Mouse (Mus musculus): ENCODE results near the gene Nedd8. TPM values are rescaled to one million over a fixed set of nuclear protein-coding genes. Genes with fewer than 3 reads are reported as not detected.

Nedd8 gene
- polyA plus RNA-seq, 1 experiment from 2014 or later, result 636 TPM

DNA sequence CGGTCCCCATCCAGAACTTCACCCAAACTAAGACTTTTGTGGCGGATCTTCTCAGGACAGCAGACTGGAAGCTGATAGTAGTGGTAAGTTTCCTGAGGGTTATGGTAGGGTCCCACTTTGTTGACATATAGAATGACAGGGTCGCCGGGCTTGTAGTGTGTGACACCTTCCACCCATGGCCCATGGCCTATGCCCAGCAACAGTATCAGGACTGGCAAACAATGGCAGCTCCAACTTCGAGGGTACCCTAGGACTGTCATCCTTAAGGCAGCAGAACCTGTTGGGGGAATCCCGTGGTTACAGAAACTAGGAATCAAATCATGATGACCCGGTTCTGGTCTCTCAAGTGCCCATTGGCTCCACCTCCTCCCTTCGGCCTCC lies 29.3 kb downstream of the Nedd8 start:
- Histone ChIP-seq H3K4me2 (ENCODE audit: low read depth, low read length) (peak overlapping the region; percentile 50), H3K9ac (replicated peaks; ENCODE audit: low read length) (peak overlapping the region; percentile 96), H3K27me3 (ENCODE audit: control insufficient read depth, insufficient read depth, low read length) (no peaks in the 10 kb centered on the region), H3K4me1 (ENCODE audit: control insufficient read depth, insufficient read depth, low read length) (no peaks in the 10 kb centered on the region), H3K4me3 (ENCODE audit: low read depth, low read length) (peak overlapping the region; percentile 93), H3K36me3 (replicated peaks; ENCODE audit: control insufficient read depth, insufficient read depth, low read depth, low read length) (peaks cover 2% of the 10 kb centered on the region; the same call in 1 of the 2 replicates), H3K9me3 (replicated peaks; ENCODE audit: control insufficient read depth, low read length) (no peaks in the 10 kb centered on the region), H3K27ac (replicated peaks; ENCODE audit: low read depth, low read length) (peak overlapping the region; percentile 95; the same call in 1 of the 2 replicates)
- 22% methylated on average over 8 of the region's 8 CpGs for WGBS
- ATAC-seq (replicated peaks; ENCODE audit: insufficient number of reproducible peaks, low FRiP score, low TSS enrichment, low read depth) (peak; percentile 25; the same call in 1 of the 2 replicates), DNase-seq (ENCODE audit: low spot score) (no peak)

DNA sequence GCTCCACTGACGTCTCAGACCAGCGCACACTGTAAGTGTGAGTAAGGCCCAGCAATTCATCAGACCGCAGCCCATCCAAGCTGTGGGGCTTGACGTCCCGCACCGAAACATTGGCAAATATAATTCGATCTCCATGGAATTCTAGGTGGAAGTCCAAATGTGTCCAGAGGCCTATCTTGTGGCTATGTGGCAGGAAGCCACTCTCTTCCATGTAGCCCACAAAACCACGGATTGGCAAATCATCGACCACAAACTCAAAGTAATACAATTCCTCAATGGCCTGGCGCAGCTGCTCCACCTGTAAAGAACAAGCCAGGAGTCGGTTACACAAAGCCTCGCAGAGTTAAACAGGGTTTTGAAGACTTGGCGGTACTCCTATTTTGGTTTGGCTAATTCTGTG lies 30.6 kb downstream of the Nedd8 start:
- peaks cover 6% of the 10 kb centered on the region for H3K36me3 ChIP-seq (replicated peaks; ENCODE audit: control insufficient read depth, insufficient read depth, low read depth, low read length)
- 96% methylated on average over 13 of the region's 13 CpGs for WGBS
- no peak overlapping the region for H3K4me2 ChIP-seq (ENCODE audit: low read depth, low read length)
- no peaks in the 10 kb centered on the region for H3K27me3 ChIP-seq (ENCODE audit: control insufficient read depth, insufficient read depth, low read length)
- no peak for DNase-seq (ENCODE audit: low spot score)
- no peaks in the 10 kb centered on the region for H3K4me1 ChIP-seq (ENCODE audit: control insufficient read depth, insufficient read depth, low read length)
- H3K9me3 ChIP-seq (replicated peaks; ENCODE audit: control insufficient read depth, low read length), result no peaks in the 10 kb centered on the region
- ATAC-seq (replicated peaks; ENCODE audit: insufficient number of reproducible peaks, low FRiP score, low TSS enrichment, low read depth), result no peak
- H3K9ac ChIP-seq (replicated peaks; ENCODE audit: low read length), result no peak overlapping the region
- no peak overlapping the region for H3K4me3 ChIP-seq (ENCODE audit: low read depth, low read length)
- H3K27ac ChIP-seq (replicated peaks; ENCODE audit: low read depth, low read length), result no peak overlapping the region

DNA sequence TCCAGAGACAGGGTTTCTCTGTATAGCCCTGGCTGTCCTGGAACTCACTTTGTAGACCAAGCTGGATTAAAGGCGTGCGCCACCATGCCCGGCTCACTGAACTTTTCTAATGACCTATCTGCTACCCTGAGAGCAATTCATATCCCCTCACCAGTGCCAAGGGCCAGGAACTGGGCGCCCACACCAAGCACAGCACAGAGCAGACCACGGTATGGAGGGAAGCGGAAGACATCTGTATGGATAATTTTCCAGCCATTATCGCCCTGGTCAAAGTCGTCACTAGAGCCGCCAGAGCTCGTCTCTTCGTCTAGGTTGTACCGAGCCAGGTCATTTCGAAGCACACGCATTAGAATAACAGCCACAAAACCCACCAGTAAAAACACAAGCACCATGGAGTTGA lies 31.1 kb downstream of the Nedd8 start:
- H3K27me3 ChIP-seq (ENCODE audit: control insufficient read depth, insufficient read depth, low read length), result no peaks in the 10 kb centered on the region
- H3K27ac ChIP-seq (replicated peaks; ENCODE audit: low read depth, low read length), result no peak overlapping the region
- no peak overlapping the region for H3K9ac ChIP-seq (replicated peaks; ENCODE audit: low read length)
- H3K36me3 ChIP-seq (replicated peaks; ENCODE audit: control insufficient read depth, insufficient read depth, low read depth, low read length), result peaks cover 6% of the 10 kb centered on the region
- H3K9me3 ChIP-seq (replicated peaks; ENCODE audit: control insufficient read depth, low read length), result no peaks in the 10 kb centered on the region
- no peak overlapping the region for H3K4me3 ChIP-seq (ENCODE audit: low read depth, low read length)
- WGBS, result 95% methylated on average over 14 of the region's 14 CpGs
- ATAC-seq (replicated peaks; ENCODE audit: insufficient number of reproducible peaks, low FRiP score, low TSS enrichment, low read depth), result no peak
- no peak for DNase-seq (ENCODE audit: low spot score)
- H3K4me2 ChIP-seq (ENCODE audit: low read depth, low read length), result no peak overlapping the region
- no peaks in the 10 kb centered on the region for H3K4me1 ChIP-seq (ENCODE audit: control insufficient read depth, insufficient read depth, low read length)

DNA sequence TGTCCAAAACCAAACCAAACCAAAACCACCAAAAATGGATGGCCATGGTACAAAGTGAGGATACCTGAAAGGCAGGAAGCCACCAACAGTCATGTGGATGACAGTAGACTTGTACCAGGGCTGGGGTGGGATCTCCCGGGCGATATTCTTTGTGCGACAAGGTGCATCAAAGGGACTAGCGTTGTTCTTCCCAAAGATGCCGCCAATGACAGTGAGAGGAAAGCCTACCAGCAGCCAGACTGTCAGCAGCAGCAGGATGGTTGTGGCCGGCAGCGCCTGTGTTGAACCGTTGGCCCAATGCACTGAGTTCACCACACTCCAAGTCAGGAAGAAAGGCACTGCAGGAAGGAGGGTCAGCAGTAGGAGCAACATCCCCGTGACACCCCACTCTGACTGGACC lies 34.1 kb downstream of the Nedd8 start, which contains the start of gene Gm49378:
TSS of gene Gm49378 (minus strand) at position 101 of the 400 bp plus-strand sequence.
- Histone ChIP-seq H3K4me1 (ENCODE audit: control insufficient read depth, insufficient read depth, low read length) (no peaks in the 10 kb centered on the region), H3K9ac (replicated peaks; ENCODE audit: low read length) (no peak within 1 kb of the TSS), H3K27me3 (ENCODE audit: control insufficient read depth, insufficient read depth, low read length) (no peaks in the 10 kb centered on the region), H3K36me3 (replicated peaks; ENCODE audit: control insufficient read depth, insufficient read depth, low read depth, low read length) (peaks cover 10% of the 10 kb centered on the region), H3K9me3 (replicated peaks; ENCODE audit: control insufficient read depth, low read length) (no peaks in the 10 kb centered on the region), H3K27ac (replicated peaks; ENCODE audit: low read depth, low read length) (no peak within 1 kb of the TSS), H3K4me3 (ENCODE audit: low read depth, low read length) (no peak within 1 kb of the TSS), H3K4me2 (ENCODE audit: low read depth, low read length) (no peak within 1 kb of the TSS)
- DNase-seq (ENCODE audit: low spot score), result no peak
- ATAC-seq (replicated peaks; ENCODE audit: insufficient number of reproducible peaks, low FRiP score, low TSS enrichment, low read depth), result no peak
- 93% methylated on average over 9 of the region's 9 CpGs for WGBS

DNA sequence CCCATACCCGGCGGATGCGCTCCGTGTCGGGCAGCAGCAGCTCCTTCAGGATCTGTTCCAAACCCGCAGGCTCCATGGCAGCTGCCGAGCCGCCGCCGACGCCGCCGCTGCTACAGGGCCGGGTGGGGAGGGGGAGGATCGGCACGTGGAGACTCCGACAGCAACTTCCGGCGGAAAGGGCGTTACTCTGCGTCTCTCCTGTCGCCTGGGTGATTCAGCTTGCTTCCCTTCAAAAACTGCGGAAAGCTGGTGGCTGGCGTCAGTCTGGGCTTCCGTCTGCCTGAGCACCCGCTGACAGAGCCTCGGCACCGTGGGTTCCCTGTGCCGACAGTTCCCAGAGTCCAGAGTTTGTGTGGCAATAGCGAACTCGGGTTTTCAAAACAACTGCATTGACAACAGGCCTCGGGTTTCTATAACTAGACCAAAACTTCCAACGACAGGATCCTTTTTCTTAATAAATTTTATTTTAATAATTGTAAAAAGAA lies 36.4 kb downstream of the Nedd8 start, which contains the start of gene Ipo4:
TSS of gene Ipo4 (minus strand) at position 435 of the 485 bp plus-strand sequence.
- ATAC-seq (replicated peaks; ENCODE audit: insufficient number of reproducible peaks, low FRiP score, low TSS enrichment, low read depth), result peak; percentile 86
- peak within 1 kb of the TSS; percentile 52; the same call in 1 of the 2 replicates for H3K27ac ChIP-seq (replicated peaks; ENCODE audit: low read depth, low read length)

DNA sequence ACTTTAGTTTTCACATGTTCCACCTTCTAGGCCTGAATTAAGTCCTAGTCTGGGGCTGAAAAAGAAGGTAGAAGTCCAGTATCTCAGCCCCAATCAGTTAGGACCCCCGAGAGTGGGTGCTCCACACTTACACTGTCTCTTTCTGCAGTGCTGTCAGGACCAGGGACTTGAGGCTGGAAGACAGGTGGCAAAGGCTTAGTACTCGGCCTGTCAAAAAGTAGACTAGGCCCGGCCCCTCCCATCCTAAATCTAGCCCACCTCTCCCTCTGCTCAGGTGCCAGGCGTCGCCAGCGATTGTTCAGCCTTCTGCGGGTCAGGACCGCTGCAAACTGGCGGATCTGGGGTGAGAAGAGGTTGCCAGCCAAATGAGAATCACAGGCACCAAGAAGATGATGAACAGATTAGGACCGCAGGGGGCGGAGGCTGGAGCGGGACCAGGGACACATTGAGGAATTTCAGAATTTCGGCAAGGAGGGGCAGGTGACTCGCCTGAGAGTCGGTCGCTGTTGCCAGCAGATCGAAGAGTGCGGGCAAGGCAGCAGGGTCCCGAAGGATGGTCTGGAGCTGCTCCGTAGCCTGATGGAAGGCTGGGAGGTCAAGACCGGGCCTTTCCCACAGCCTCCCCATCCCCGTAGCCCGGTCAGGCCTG lies 36.9 kb downstream of the Nedd8 start:
- Histone ChIP-seq H3K9ac (replicated peaks; ENCODE audit: low read length) (peak overlapping the region; percentile 78), H3K4me3 (ENCODE audit: low read depth, low read length) (peak overlapping the region; percentile 70), H3K36me3 (replicated peaks; ENCODE audit: control insufficient read depth, insufficient read depth, low read depth, low read length) (peaks cover 18% of the 10 kb centered on the region), H3K9me3 (replicated peaks; ENCODE audit: control insufficient read depth, low read length) (no peaks in the 10 kb centered on the region), H3K27ac (replicated peaks; ENCODE audit: low read depth, low read length) (peak overlapping the region; percentile 52; the same call in 1 of the 2 replicates), H3K27me3 (ENCODE audit: control insufficient read depth, insufficient read depth, low read length) (no peaks in the 10 kb centered on the region), H3K4me2 (ENCODE audit: low read depth, low read length) (peak overlapping the region; percentile 90), H3K4me1 (ENCODE audit: control insufficient read depth, insufficient read depth, low read length) (no peaks in the 10 kb centered on the region)
- DNase-seq (ENCODE audit: low spot score), result no peak
- 3% methylated on average over 23 of the region's 23 CpGs for WGBS
- peak; percentile 71 for ATAC-seq (replicated peaks; ENCODE audit: insufficient number of reproducible peaks, low FRiP score, low TSS enrichment, low read depth)

More for the DNA sequence above, 36.4 kb downstream of the Nedd8 start, which contains the start of gene Ipo4:
- Histone ChIP-seq H3K4me1 (ENCODE audit: control insufficient read depth, insufficient read depth, low read length) (no peaks in the 10 kb centered on the region), H3K27me3 (ENCODE audit: control insufficient read depth, insufficient read depth, low read length) (no peaks in the 10 kb centered on the region), H3K4me3 (ENCODE audit: low read depth, low read length) (peak within 1 kb of the TSS; percentile 70), H3K36me3 (replicated peaks; ENCODE audit: control insufficient read depth, insufficient read depth, low read depth, low read length) (peaks cover 14% of the 10 kb centered on the region), H3K9ac (replicated peaks; ENCODE audit: low read length) (peak within 1 kb of the TSS; percentile 78), H3K9me3 (replicated peaks; ENCODE audit: control insufficient read depth, low read length) (no peaks in the 10 kb centered on the region), H3K4me2 (ENCODE audit: low read depth, low read length) (peak within 1 kb of the TSS; percentile 90)
- peak; percentile 96 for DNase-seq (ENCODE audit: low spot score)
- WGBS, result 2% methylated on average over 32 of the region's 33 CpGs

DNA sequence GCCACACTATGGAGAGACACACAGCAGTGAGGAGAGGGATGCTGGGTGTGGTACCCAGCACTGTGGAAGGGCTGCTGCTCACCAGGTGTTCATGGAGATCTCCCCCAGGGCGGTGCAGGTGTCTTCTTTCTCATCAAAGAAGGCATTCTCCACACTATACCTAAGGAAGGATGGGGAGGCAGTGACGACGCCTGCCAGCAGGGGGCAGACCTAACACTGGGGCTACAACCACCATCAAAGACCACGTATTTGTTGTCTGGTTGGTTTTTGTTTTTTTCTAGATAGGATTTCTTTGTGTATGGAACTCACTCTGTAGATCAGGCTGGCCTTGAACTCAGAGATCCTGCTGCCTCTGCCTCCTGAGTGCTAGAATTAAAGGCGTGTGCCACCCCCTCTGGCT lies 42.6 kb downstream of the Nedd8 start:
- no peak overlapping the region for H3K9ac ChIP-seq (replicated peaks; ENCODE audit: low read length)
- H3K27ac ChIP-seq (replicated peaks; ENCODE audit: low read depth, low read length), result no peak overlapping the region
- H3K4me2 ChIP-seq (ENCODE audit: low read depth, low read length), result no peak overlapping the region
- H3K36me3 ChIP-seq (replicated peaks; ENCODE audit: control insufficient read depth, insufficient read depth, low read depth, low read length), result peaks cover 14% of the 10 kb centered on the region
- H3K4me1 ChIP-seq (ENCODE audit: control insufficient read depth, insufficient read depth, low read length), result no peaks in the 10 kb centered on the region
- no peaks in the 10 kb centered on the region for H3K9me3 ChIP-seq (replicated peaks; ENCODE audit: control insufficient read depth, low read length)
- DNase-seq (ENCODE audit: low spot score) (peak; percentile 40), ATAC-seq (replicated peaks; ENCODE audit: insufficient number of reproducible peaks, low FRiP score, low TSS enrichment, low read depth) (no peak)
- no peaks in the 10 kb centered on the region for H3K27me3 ChIP-seq (ENCODE audit: control insufficient read depth, insufficient read depth, low read length)
- 57% methylated on average over 5 of the region's 5 CpGs for WGBS
- H3K4me3 ChIP-seq (ENCODE audit: low read depth, low read length), result no peak overlapping the region

DNA sequence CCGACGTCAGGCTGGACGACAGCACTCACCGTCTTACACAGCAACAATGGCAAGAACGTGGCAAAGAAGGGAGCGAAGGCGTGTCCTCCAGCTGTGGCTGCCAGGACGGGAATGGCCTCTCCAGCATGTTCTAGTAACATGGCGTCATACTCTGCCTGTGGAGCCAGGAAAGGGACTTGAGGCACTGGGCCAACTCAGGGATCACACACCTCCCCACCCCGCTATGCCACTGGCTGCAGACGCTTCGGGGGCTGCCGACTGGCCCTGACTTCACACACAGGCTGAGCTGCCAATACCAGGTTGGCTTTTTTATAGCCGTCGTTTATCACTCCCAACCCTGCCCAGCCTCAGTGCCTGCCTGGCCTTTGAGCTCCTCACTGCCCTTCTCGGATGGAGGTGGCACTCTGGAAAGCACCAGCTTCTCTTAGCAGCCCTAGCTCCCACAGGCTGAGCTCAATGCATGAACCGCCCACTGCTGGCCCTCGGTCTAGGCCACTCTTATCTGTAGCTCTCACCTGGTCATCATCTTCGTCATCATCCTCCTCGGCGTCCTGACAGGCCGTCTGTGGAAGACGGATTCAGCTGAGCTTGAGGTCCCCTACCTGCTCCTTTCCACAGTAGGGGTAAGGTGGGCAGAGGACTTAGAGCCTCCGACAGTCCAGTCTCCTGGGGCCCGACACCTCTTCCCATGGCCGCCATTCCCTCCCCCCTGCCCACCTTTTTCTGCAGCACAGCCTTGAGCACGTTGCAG lies 43.7 kb downstream of the Nedd8 start:
- Histone ChIP-seq H3K27ac (replicated peaks; ENCODE audit: low read depth, low read length) (no peak overlapping the region), H3K4me1 (ENCODE audit: control insufficient read depth, insufficient read depth, low read length) (no peaks in the 10 kb centered on the region), H3K36me3 (replicated peaks; ENCODE audit: control insufficient read depth, insufficient read depth, low read depth, low read length) (peaks cover 14% of the 10 kb centered on the region), H3K4me2 (ENCODE audit: low read depth, low read length) (no peak overlapping the region), H3K9me3 (replicated peaks; ENCODE audit: control insufficient read depth, low read length) (no peaks in the 10 kb centered on the region), H3K9ac (replicated peaks; ENCODE audit: low read length) (no peak overlapping the region), H3K4me3 (ENCODE audit: low read depth, low read length) (no peak overlapping the region), H3K27me3 (ENCODE audit: control insufficient read depth, insufficient read depth, low read length) (no peaks in the 10 kb centered on the region)
- no peak for ATAC-seq (replicated peaks; ENCODE audit: insufficient number of reproducible peaks, low FRiP score, low TSS enrichment, low read depth)
- 93% methylated on average over 27 of the region's 27 CpGs for WGBS
- DNase-seq (ENCODE audit: low spot score), result no peak

All from embryonic facial prominence, embryonic 11.5 days (tissue).